Mouse (Mus musculus): Measurements from ENCODE around the gene Ttc39a. TPM values are rescaled to one million over a fixed set of nuclear protein-coding genes. Genes with fewer than 3 reads are reported as not detected.

Ttc39a gene
- total RNA-seq, 4 experiments from 2014 or later, result 2.2 to 2.7 (median 2.6) TPM

DNA sequence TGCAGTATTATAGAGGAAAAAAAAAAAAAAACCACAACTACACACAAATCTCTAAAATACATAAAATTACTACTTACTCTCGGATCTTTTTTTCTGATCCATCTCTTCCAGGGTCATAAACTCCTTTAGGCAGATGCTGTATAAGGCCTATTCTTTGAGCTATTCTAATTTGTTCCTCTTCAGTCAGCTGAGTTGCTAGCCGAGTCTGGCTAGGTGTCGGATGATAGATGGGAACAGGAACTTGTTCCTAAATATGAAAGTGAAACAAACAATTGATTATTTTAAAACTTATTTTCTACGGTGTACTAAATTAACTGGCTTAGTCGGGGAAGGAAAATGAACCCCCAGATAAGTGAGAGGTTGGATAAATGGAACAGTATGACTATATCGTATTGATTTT lies 50.4 kb downstream of the Ttc39a start:
- DNase-seq (ENCODE audit: low spot score in 2 of 2), result no peak

DNA sequence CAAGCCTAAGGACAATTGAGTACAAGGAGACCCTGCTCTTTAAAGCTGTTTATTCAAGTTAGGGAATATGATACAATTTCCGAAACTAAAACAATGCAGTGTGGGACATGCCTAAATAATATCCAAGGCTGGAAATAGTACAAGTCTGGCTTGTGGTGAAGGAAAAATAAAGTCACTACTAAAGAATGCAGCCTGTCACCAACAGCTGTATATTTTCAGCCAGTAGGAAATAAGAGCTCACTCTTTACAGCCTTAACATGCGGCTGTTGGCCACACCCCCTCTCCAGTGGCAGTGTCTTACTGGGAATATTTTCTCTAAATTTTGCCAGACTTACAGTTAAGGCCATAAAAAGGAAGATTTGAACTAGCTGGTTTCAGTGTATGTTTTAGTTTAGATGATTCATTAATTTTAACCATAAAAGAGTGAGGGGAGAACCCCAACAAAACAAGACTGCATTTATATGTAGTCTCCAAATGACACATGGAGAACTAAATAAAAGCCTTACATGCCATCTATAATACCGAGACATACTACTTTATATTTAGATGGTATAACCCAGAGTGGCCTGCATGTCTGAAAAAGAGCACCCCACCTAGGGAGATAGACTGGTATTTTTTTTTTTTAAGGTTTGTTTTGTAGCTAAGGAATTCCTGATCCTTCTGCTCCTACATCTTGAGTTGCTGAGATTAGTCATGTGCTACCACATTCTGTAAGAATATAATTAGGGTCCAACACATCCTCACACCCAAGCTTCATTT lies 54.2 kb downstream of the Ttc39a start:
- no peak for DNase-seq (ENCODE audit: low spot score in 2 of 2)

DNA sequence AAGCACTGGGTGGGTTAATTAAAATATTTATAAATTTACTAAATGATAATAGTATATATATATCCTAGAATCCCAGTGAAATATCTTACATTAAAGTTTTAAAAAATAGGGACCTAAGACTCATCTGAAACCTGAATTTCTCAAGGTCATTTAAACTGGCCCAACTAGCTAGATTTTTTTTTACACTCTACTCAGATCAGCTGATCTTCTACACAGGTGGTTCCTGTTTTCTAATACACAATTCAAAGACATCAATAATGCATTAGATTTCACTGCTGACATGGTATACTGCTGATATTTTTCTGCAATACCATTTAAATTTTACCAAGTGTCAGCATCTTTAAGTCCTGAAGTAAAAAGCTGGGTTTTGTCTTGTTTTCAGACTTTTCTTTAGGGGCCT lies 57.5 kb downstream of the Ttc39a start:
- no peak for DNase-seq (ENCODE audit: low spot score in 2 of 2)

DNA sequence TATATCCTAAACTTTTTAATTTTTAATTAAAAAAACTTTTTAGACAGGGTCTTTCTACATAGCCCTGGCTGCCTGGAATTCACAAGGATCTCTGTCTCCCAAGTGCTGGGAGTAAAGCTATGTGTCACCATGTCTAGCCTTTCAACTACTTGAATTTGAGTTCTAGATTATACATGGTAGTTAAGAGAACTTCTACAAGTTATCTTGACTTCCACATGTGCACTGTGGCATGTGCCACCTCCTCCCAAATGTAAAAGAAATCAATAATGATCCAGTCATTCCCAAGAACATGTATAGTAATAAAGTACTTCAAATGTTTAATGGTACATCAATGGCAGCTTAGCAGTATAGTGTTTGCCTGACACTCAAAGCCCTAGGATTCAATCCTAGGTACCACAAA lies 61.3 kb downstream of the Ttc39a start:
- no peak for DNase-seq (ENCODE audit: low spot score in 2 of 2)

DNA sequence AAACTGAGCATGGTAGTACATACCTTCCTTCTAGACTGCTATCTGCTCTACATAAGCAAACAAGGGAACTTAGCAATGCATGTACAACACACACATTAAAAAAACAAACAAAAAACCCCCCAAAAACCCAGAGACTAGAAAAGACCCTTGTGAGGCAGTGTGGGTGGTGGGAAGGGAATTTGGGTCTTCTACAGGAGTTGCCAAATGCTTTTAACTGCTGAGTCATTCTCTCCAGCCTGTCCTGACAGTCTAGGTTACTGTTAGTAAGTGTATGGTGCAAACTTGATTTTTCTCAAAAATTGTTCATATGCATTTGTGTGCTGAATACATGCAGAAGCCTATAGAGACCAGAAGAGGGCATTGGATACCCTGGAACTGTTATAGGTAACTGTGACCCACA lies 65.2 kb downstream of the Ttc39a start:
- DNase-seq (ENCODE audit: low spot score in 2 of 2), result no peak

DNA sequence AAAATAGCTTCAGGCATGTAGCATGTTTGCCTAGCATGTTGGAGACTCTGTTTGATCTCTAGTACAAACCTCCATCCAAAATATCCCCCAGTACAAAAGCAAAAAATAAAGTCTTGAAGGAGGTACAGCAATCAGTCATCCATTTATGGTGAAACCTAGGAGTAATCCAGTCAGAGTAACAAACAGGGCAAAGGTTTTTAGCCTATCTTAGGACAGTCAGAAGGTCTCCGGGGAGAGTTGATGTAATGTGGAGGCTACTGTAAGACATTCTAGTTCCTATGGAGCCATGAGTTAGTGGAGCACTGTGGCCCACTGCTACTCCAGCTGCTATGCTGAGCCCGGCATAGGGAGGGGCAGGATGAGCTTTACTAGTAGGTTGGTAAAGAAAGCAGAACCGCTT lies 66.1 kb downstream of the Ttc39a start:
- DNase-seq (ENCODE audit: low spot score in 2 of 2), result no peak

DNA sequence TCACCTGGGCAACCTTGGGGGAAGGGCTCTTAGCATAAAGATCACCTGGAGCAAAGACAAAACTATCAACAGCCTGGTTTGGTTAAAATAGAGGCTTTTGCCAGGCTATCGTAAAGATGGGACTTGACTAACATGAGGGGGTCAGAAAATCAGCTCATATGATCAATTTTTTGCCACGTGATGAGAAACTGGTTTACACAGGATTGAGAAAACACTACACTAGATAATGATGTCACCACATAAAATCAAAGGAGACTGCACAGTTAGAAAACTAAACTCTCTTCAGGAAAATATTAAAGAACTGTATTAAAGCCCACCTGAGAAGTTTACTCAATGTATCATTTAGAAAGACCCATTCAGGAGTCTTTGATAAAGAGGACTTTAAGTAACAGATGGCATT lies 68.7 kb downstream of the Ttc39a start:
- DNase-seq (ENCODE audit: low spot score in 2 of 2), result no peak

DNA sequence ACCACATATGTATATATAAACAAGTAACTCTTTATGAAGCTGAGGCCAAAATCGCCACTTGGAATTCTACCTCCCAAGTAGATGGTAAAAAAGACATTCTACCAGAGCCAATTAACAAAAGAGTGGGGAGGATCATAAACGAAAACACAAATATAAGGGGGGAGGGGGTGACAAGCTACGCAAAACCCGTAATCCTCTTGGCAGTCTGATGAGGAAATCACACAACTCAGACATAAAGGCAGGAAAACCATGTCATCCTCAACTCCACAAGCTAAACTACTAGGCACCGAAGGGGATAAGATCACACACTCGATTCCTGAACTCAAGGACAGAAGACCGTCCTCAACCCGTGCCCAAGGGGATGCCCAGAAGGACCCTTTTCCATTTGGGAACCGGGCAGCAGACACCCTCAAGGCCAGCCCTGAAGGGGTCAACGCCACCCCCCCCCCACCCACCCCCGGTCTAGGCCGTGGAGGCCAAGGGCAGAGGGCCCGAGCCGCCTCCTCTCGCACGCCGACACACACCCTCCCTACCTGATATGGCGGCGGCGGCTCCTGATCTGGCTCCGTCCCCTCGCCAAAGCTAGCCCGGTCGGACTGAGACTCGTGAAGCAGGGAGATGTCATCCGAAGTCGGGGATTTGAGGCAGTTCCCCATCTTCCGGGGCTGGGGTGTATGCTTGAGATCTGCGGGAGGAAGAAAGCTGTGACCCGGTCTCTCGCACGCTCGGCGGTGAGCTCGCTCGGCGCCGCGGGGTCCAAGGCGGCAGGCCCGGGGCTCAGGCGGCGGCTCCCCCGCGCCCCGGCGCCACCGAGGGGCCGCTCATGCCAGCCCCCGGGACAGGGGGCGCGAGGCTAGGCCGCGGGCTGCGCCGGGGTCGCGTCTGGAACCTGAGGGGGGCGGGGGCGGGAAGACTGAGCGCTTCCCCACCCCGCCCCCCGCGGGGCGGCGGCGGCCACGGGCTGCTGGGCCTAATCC lies 69.4 kb downstream of the Ttc39a start:
- peak; percentile 17 to 20 for DNase-seq (ENCODE audit: low spot score in 2 of 2)

DNA sequence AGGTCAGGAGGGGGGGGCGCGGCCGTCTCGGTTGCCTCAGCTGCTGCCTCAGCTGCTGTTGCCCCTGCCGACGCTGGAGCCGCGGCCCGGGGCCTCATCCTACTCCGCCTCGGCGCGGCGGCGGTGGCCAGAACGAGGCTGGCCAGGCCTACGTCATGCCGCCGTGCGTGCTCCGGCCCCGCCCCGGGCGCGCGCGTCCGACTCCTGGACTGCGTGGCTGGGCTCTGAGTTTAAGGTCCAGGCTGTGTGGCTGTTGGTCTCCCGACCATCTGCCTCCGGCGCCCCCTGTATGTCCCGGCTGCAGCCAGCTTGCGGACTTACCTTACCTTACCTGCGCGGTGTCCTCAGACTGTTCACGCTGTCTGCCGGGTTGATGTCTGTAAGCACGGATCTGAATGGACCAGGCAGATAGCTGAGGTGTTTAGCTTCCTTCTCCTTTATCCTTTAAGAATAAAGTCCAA lies 70.2 kb downstream of the Ttc39a start:
- DNase-seq (ENCODE audit: low spot score in 2 of 2), result peak; percentile 78 to 89

DNA sequence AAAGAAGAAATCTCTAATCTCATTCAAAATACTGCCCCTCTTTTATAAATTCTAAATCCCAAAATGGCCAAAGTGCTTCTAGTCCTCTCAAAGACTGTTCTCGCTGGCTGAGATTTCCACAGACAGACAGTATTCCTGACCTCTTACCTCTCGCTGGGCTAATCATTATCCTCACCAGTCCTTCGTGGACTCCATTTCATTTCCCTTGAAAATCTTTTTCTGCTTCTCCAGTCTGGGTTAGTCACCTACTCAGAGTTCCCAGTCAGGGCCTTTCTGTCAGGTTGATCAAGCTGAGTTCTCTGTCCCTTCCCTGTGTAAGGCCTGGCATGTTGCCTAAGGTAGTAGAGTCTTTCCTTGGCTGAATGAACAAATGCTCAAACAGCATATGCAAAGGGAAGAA lies 71.0 kb downstream of the Ttc39a start:
- DNase-seq (ENCODE audit: low spot score in 2 of 2), result no peak

DNA sequence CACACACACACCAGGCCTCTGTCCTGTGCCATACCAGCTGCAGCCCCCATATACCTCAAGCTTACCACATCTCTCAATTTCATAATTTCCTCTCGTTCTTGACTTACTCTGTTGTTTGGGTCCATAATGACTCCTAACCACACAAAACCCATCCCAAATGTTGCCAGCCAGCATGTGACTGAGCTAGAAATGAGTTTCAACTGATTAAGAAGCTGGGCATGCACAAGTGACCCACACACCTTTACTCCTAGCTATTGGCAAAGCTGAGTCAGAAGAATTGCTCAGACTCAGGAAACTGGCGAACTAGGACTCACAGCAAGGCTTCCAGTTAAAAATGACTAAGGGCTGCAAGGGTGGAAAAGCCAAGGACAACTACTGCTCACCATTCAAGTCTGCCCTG lies 75.0 kb downstream of the Ttc39a start:
- no peak for DNase-seq (ENCODE audit: low spot score in 2 of 2)

DNA sequence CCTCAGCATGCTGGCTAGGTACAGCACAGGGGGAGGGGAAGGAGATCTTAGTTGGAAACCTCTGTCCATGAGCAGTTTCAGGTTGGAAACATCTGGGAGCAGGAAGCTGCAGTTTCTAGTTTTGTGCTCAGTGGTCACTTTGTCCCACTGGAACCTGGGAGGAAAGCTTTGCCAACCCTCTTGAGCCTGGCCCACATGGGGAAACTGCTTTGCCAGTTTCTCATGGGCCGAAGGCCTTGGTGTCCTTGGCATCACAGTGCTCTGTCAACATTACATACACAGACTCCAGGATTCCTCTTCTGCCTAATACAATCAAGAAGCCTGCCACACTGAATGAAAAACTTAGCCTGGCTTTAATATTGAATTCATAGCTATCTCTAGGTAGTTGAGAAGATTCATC lies 76.3 kb downstream of the Ttc39a start:
- DNase-seq (ENCODE audit: low spot score in 2 of 2), result no peak

DNA sequence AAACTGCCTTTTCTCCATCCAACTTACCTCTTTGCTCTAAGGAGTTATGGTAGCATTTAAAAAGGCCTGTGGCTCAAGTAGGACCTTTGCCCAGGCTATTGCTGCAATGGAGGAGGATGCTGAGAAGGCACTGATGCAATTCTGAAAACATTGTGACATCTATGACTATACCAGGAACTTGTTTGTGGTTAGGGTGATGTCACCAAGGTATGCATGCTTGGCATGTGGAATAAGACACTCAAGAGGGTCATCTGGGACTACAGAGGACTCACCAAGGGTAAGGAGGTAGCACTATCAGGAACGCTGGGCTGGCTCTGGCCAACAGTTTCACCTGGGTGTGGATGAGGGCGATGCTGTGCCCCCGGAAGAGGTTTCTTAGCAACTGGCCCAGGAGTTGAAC lies 78.2 kb downstream of the Ttc39a start, which contains the start of gene Rnf11:
Gene Rnf11, minus strand, starts transcription at position 108 of the 400 bp plus-strand sequence.
- DNase-seq (ENCODE audit: low spot score in 2 of 2), result no peak

DNA sequence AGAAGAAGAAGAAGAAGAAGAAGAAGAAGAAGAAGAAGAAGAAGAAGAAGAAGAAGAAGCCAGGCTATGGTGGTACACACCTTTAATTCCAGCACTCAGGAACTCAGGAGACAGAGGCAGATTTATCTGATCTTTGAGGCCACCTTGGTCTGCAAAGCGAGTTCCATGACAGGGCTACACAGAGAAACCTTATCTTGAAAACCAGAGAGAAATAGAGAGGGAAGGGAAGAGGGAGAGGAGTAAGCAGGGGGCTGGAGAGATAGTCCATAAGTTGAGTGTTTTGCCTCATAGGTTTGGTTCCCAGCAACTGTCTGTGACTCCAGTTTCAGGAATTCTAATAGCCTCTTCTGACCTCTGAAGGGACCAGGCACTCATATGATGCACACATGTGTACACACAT lies 82.4 kb downstream of the Ttc39a start:
- DNase-seq (ENCODE audit: low spot score in 2 of 2), result no peak

DNA sequence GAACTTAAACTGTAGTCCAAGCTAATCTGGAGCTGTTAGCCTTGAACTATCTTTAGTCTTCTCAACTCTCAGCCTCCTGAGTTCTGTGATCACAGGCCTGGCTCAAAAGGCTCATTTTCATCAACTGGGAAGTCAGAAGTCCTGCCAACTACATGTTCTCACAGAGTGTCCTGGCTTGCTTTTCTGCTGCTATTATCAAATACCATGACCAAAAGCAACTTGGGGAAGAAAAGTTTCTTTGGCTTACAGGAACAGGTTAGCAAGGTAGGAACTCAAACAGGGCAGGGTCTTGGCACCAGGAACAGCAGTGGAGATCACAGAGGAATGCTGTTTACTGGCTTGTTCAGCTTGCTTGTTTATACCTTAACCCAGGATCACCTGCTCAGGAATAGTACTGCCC lies 87.2 kb downstream of the Ttc39a start:
- DNase-seq (ENCODE audit: low spot score in 2 of 2), result no peak

Other genes with a start within 250 kb of the Ttc39a start
- gene Osbpl9, start 204.4 kb upstream of the Ttc39a start, total RNA-seq (2022), result 10 to 100 TPM; 48.2 to 59.2 (median 56.3) TPM
- 1 to 10 TPM in 2 of 4 experiments, under 1 TPM in 2; 0.76 to 2.0 (median 1.0) TPM for gene Calr4, start 172.1 kb upstream of the Ttc39a start, total RNA-seq (2022)
- 100 to 1,000 TPM; 195 to 231 (median 218) TPM for gene Eps15, start 126.4 kb upstream of the Ttc39a start, total RNA-seq (2022)
- 100 to 1,000 TPM; 157 to 186 (median 170) TPM for gene Rnf11, start 78.1 kb downstream of the Ttc39a start, total RNA-seq (2022)
- gene 4930522H14Rik, start 124.7 kb downstream of the Ttc39a start, total RNA-seq (2022), result not detected

All from layer of hippocampus, adult 8-10 months (tissue).